Mouse (Mus musculus) myocyte (in vitro differentiated cells): ENCODE measurements around the gene Spag6.
A peak's percentile ranks its signal among the peaks of the same experiment; 100 is the strongest.

Experiments
- CEBPB ChIP-seq: IDR thresholded peaks from 2 replicates; pipeline ENCODE4 v1.6.1; 2011; ENCODE audit warnings: mild to moderate bottlenecking, moderate library complexity; ENCODE audit not compliant: poor library complexity, insufficient read depth, severe bottlenecking
- E2F4 ChIP-seq: IDR thresholded peaks from one replicate; pipeline ENCODE4 v1.6.1; 2011; ENCODE audit warnings: mild to moderate bottlenecking, control low read depth, moderate library complexity; ENCODE audit not compliant: insufficient read depth
- MAX ChIP-seq: IDR thresholded peaks from one replicate; pipeline ENCODE4 v1.6.1; 2011; ENCODE audit warnings: low read depth, mild to moderate bottlenecking, control low read depth
- MYOG ChIP-seq, 3 experiments: IDR thresholded peaks; one replicate each; pipeline ENCODE4 v1.6.1; 2011; ENCODE audit warnings: control low read depth in 2 of 3, low read depth in 2 of 3, mild to moderate bottlenecking in 2 of 3; ENCODE audit not compliant: insufficient read length in 2 of 3, control insufficient read depth in 1 of 3, insufficient read depth in 1 of 3
- POLR2A ChIP-seq: IDR thresholded peaks from one replicate; pipeline ENCODE4 v1.6.1; 2011; ENCODE audit warnings: low read depth, mild to moderate bottlenecking, control low read depth, moderate library complexity; ENCODE audit not compliant: insufficient read length
- POLR2AphosphoS2 ChIP-seq: IDR thresholded peaks from one replicate; pipeline ENCODE4 v1.6.1; 2011; ENCODE audit warnings: low read depth, control low read depth; ENCODE audit not compliant: insufficient read length
- REST ChIP-seq: IDR thresholded peaks from one replicate; pipeline ENCODE4 v1.6.1; 2011; ENCODE audit warnings: mild to moderate bottlenecking, control low read depth, moderate library complexity; ENCODE audit not compliant: insufficient read depth, insufficient read length
- TCF12 ChIP-seq: IDR thresholded peaks from one replicate; pipeline ENCODE4 v1.6.1; 2011; ENCODE audit warnings: mild to moderate bottlenecking, control low read depth; ENCODE audit not compliant: poor library complexity, insufficient read depth, severe bottlenecking
- USF1 ChIP-seq: IDR thresholded peaks from one replicate; pipeline ENCODE4 v1.6.1; 2011; ENCODE audit warnings: low read depth, mild to moderate bottlenecking, control low read depth, moderate library complexity

DNA sequence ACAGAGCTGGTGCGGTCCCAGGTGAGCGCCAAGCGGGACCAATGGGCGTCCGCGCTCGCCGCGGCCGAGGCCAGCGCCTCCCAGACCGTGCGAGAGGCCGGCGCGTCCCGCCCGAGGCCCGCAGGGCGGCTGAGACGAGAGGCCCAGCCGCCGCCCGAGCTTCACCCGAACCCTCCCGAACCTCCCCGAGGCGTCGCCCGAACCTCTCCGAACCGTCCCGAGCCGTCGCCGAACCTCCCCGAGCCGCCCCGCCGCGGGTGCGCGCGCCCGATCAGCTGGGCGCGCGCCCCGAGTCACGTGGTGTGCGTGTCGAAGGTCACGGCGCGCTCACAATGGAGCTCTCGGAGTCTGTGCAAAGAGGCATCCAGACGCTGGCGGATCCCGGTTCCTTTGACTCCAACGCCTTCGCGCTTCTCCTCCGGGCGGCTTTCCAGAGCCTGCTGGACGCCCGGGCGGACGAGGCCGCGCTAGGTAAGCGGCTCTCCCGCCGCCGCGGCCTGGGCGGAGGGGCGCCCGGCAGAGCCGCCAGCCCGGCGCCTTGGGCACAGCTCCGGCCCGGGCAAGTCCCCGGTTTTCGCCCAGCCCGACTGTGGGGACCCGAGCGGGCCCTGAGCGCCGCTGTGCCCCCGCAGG is 21.6 kb upstream of the Spag6 start, which contains the start of gene Commd3:
- TF ChIP-seq POLR2A = peak; percentile 77
- TF ChIP-seq E2F4 = no peak
- TF ChIP-seq TCF12 = no peak
- peak; percentile 73 for TF ChIP-seq POLR2AphosphoS2
- TF ChIP-seq MAX = no peak
- TF ChIP-seq CEBPB = no peak
- TF ChIP-seq MYOG (IDR thresholded peaks at IDR 0.05; ENCODE audit: control insufficient read depth in 1 of 3, insufficient read depth in 1 of 3, insufficient read length in 2 of 3, low read depth in 2 of 3) = no peak
- TF ChIP-seq REST = no peak
- peak; percentile 90 for TF ChIP-seq USF1
